Mouse (Mus musculus) forebrain, embryonic 12.5 days (tissue): ENCODE measurements around the gene Slc25a39. TPM values are rescaled to one million over a fixed set of nuclear protein-coding genes. Genes with fewer than 3 reads are reported as not detected.
"Not testable (repeated sequence)": the region's sequence is repeated elsewhere in the genome, so short reads cannot be mapped to it uniquely, and the experiment has no call there.

Experiments
- ATAC-seq: fragments of 200-750 bp; cut with Nextera tagmentation; 2 replicates; pipeline ENCODE4 v1.8.0; 2017; ENCODE audit warnings: moderate TSS enrichment; ENCODE audit not compliant: low FRiP score
- H3K27ac ChIP-seq: fragments of 300-500 bp; sonication (generic); 2 replicates; pipeline ENCODE4 v1.5.1; 2016; ENCODE audit warnings: mild to moderate bottlenecking
- H3K27me3 ChIP-seq: fragments of 300-500 bp; sonication (generic); 2 replicates; pipeline ENCODE4 v1.6.1; 2016; ENCODE audit warnings: mild to moderate bottlenecking
- H3K36me3 ChIP-seq: fragments of 300-500 bp; sonication (generic); replicated peaks from 2 replicates; pipeline ENCODE4 v1.6.1; 2016; ENCODE audit warnings: mild to moderate bottlenecking
- H3K4me1 ChIP-seq: fragments of 300-500 bp; sonication (generic); 2 replicates; pipeline ENCODE4 v1.6.1; 2016
- H3K4me2 ChIP-seq: fragments of 300-500 bp; sonication (generic); 2 replicates; pipeline ENCODE4 v1.6.1; 2016; ENCODE audit warnings: mild to moderate bottlenecking, moderate library complexity
- H3K4me3 ChIP-seq: fragments of 300-500 bp; sonication (generic); replicated peaks from 2 replicates; pipeline ENCODE4 v1.5.1; 2016; ENCODE audit warnings: mild to moderate bottlenecking
- H3K9ac ChIP-seq: fragments of 300-500 bp; sonication (generic); 2 replicates; pipeline ENCODE4 v1.6.1; 2016; ENCODE audit warnings: mild to moderate bottlenecking
- H3K9me3 ChIP-seq: fragments of 300-500 bp; sonication (generic); 2 replicates; pipeline ENCODE4 v1.6.1; 2016
- whole genome bisulfite sequencing: fragments of 180-500 bp; shearing (Covaris S2); methylation state at CpG from one replicate; pipeline ENCODE4 v1.1.7; 2016; 5-methylcytosine and 5-hydroxymethylcytosine counted together
- polyA plus RNA-seq: library from polyadenylated mRNA; unstranded; fragments of >200 nt; fragmentation: Nextera tagmentation; extraction: Ambion mirVana; gene quantifications from 2 replicates; pipeline ENCODE4 v1.2.1, GENCODE M21; 2016

Gene Slc25a39
- polyA plus RNA-seq, 1 experiment from 2014 or later = 173 TPM

- 0 out of 2 replicates have a peak overlapping the region, but pooled peaks have one; percentile 25 for H3K27ac ChIP-seq
- 87% methylated on average over 12 of the region's 12 CpGs for WGBS
Measured at GRCm38 (mm10) chr11:102371926-102372685, 35.6 kb downstream of the Slc25a39 start.

GRCm38 (mm10) chr11:102370285-102370684 is 37.5 kb downstream of the Slc25a39 start:
- no peaks in the 10 kb centered on the region for H3K9me3 ChIP-seq
- no peaks in the 10 kb centered on the region for H3K36me3 ChIP-seq
- ATAC-seq = no peak
- no peak overlapping the region for H3K4me3 ChIP-seq
- H3K27me3 ChIP-seq = peaks cover 12% of the 10 kb centered on the region; the same call in 1 of the 2 replicates
- 56% methylated on average over 7 of the region's 7 CpGs for WGBS
- H3K4me2 ChIP-seq = no peak overlapping the region
- H3K27ac ChIP-seq = no peak overlapping the region
- H3K9ac ChIP-seq = no peak overlapping the region
- peaks cover 3% of the 10 kb centered on the region for H3K4me1 ChIP-seq

More at GRCm38 (mm10) chr11:102371926-102372685, 35.6 kb downstream of the Slc25a39 start:
- H3K9me3 ChIP-seq = no peaks in the 10 kb centered on the region
- H3K36me3 ChIP-seq = no peaks in the 10 kb centered on the region
- ATAC-seq = no peak
- no peak overlapping the region for H3K9ac ChIP-seq
- H3K4me2 ChIP-seq = no peak overlapping the region
- no peak overlapping the region for H3K4me3 ChIP-seq
- H3K27me3 ChIP-seq = peaks cover 12% of the 10 kb centered on the region; the same call in 1 of the 2 replicates
- H3K4me1 ChIP-seq = peaks cover 17% of the 10 kb centered on the region

GRCm38 (mm10) chr11:102369263-102369662 is 38.5 kb downstream of the Slc25a39 start:
- no peak overlapping the region for H3K4me2 ChIP-seq
- no peak overlapping the region for H3K27ac ChIP-seq
- no peak overlapping the region for H3K9ac ChIP-seq
- no peak overlapping the region for H3K4me3 ChIP-seq
- H3K9me3 ChIP-seq = no peaks in the 10 kb centered on the region
- peaks cover 12% of the 10 kb centered on the region; the same call in 1 of the 2 replicates for H3K27me3 ChIP-seq
- WGBS = 70% methylated on average over 4 of the region's 4 CpGs
- no peaks in the 10 kb centered on the region for H3K36me3 ChIP-seq
- no peaks in the 10 kb centered on the region for H3K4me1 ChIP-seq
- no peak for ATAC-seq

GRCm38 (mm10) chr11:102368347-102368746 is 39.4 kb downstream of the Slc25a39 start:
- Histone ChIP-seq H3K9ac (no peak overlapping the region), H3K4me3 (no peak overlapping the region), H3K36me3 (no peaks in the 10 kb centered on the region), H3K27me3 (0 out of 2 replicates have a peak, but pooled peaks cover 8% of the 10 kb centered on the region), H3K9me3 (no peaks in the 10 kb centered on the region), H3K4me2 (no peak overlapping the region), H3K27ac (no peak overlapping the region), H3K4me1 (no peaks in the 10 kb centered on the region)
- 82% methylated on average over 5 of the region's 5 CpGs for WGBS
- ATAC-seq = no peak

- H3K27me3 ChIP-seq = 0 out of 2 replicates have a peak, but pooled peaks cover 6% of the 10 kb centered on the region
- no peak overlapping the region for H3K27ac ChIP-seq
- 82% methylated on average over 9 of the region's 9 CpGs for WGBS
- no peaks in the 10 kb centered on the region for H3K9me3 ChIP-seq
- H3K4me2 ChIP-seq = no peak overlapping the region
- H3K9ac ChIP-seq = no peak overlapping the region
- H3K4me3 ChIP-seq = no peak overlapping the region
- H3K4me1 ChIP-seq = no peaks in the 10 kb centered on the region
- ATAC-seq = no peak
- H3K36me3 ChIP-seq = no peaks in the 10 kb centered on the region
Measured at GRCm38 (mm10) chr11:102367504-102368280, 40.1 kb downstream of the Slc25a39 start.

- H3K27ac ChIP-seq, H3K4me2 ChIP-seq, H3K9ac ChIP-seq, H3K4me1 ChIP-seq, ATAC-seq, H3K4me3 ChIP-seq, H3K27me3 ChIP-seq, H3K9me3 ChIP-seq, H3K36me3 ChIP-seq: not testable (repeated sequence)
- 85% methylated on average over 8 of the region's 8 CpGs for WGBS
Measured at GRCm38 (mm10) chr11:102366103-102366502, 41.6 kb downstream of the Slc25a39 start, which contains the start of gene Slc4a1. Slc4a1 (minus strand) TSS chr11:102366203.

- WGBS = 60% methylated on average over 4 of the region's 4 CpGs
- Histone ChIP-seq H3K4me3 (no peak overlapping the region), H3K9ac (no peak overlapping the region), H3K4me2 (no peak overlapping the region), H3K27me3 (no peaks in the 10 kb centered on the region), H3K27ac (no peak overlapping the region), H3K36me3 (no peaks in the 10 kb centered on the region), H3K9me3 (no peaks in the 10 kb centered on the region), H3K4me1 (no peaks in the 10 kb centered on the region)
- ATAC-seq = no peak
Measured at GRCm38 (mm10) chr11:102365699-102366098, 42.0 kb downstream of the Slc25a39 start.

GRCm38 (mm10) chr11:102364570-102365371 is 43.0 kb downstream of the Slc25a39 start:
- 75% methylated on average over 14 of the region's 14 CpGs for WGBS
- H3K27ac ChIP-seq = no peak overlapping the region
- ATAC-seq = no peak; the same call in 1 of the 2 replicates

GRCm38 (mm10) chr11:102363623-102364022 is 44.1 kb downstream of the Slc25a39 start:
- Histone ChIP-seq H3K4me2 (no peak overlapping the region), H3K9me3 (no peaks in the 10 kb centered on the region), H3K27me3 (no peaks in the 10 kb centered on the region), H3K9ac (no peak overlapping the region), H3K4me3 (no peak overlapping the region), H3K36me3 (no peaks in the 10 kb centered on the region), H3K4me1 (no peaks in the 10 kb centered on the region), H3K27ac (no peak overlapping the region)
- WGBS = 60% methylated on average over 2 of the region's 2 CpGs
- ATAC-seq = no peak

More at GRCm38 (mm10) chr11:102364570-102365371, 43.0 kb downstream of the Slc25a39 start:
- Histone ChIP-seq H3K4me1 (no peaks in the 10 kb centered on the region), H3K27me3 (no peaks in the 10 kb centered on the region), H3K4me2 (no peak overlapping the region), H3K36me3 (no peaks in the 10 kb centered on the region), H3K9me3 (no peaks in the 10 kb centered on the region), H3K9ac (peak overlapping the region; percentile 12; the same call in 1 of the 2 replicates), H3K4me3 (no peak overlapping the region)

- no peak for ATAC-seq
- Histone ChIP-seq H3K4me2 (no peak overlapping the region), H3K9ac (no peak overlapping the region), H3K9me3 (no peaks in the 10 kb centered on the region), H3K36me3 (no peaks in the 10 kb centered on the region), H3K4me3 (no peak overlapping the region), H3K27me3 (peaks cover 9% of the 10 kb centered on the region), H3K27ac (no peak overlapping the region), H3K4me1 (no peaks in the 10 kb centered on the region)
- 89% methylated on average over 8 of the region's 8 CpGs for WGBS
Measured at GRCm38 (mm10) chr11:102361776-102362495, 45.8 kb downstream of the Slc25a39 start.

GRCm38 (mm10) chr11:102358365-102358764 is 49.4 kb downstream of the Slc25a39 start:
- Histone ChIP-seq H3K27ac (no peak overlapping the region), H3K36me3 (no peaks in the 10 kb centered on the region), H3K9ac (no peak overlapping the region), H3K4me3 (no peak overlapping the region), H3K4me2 (no peak overlapping the region), H3K4me1 (no peaks in the 10 kb centered on the region), H3K27me3 (peaks cover 9% of the 10 kb centered on the region), H3K9me3 (no peaks in the 10 kb centered on the region)
- ATAC-seq = no peak
- WGBS = 72% methylated on average over 10 of the region's 10 CpGs
